12 mouse cellular contexts compared by ENCODE assay signal in genomic region chr8:123734486-123734885, GRCm38 (mm10).
"Had no signal": no experiment of that assay in that cellular context is flagged by ENCODE, and none has a peak within 500 bp of the region (broad histone marks: within the 10 kb centered on the region; RNA-seq: fewer than 3 reads in every experiment).

No protein-coding gene starts in this region.

- ATAC-seq: liver, postnatal 0 days; midbrain, embryonic 15.5 days had no signal

- H3K4me1 ChIP-seq: megakaryocyte, embryonic 14.5 days had no signal

- H3K27ac ChIP-seq: limb, embryonic 10.5 days; liver, embryonic 13.5 days; lung, embryonic 15.5 days; macrophage; midbrain, embryonic 15.5 days; neural tube, embryonic 12.5 days; stomach, postnatal 0 days had no signal

- H3K4me3 ChIP-seq: limb, embryonic 10.5 days; liver, embryonic 13.5 days; lung, embryonic 15.5 days; megakaryocyte, embryonic 14.5 days; midbrain, embryonic 15.5 days; neural tube, embryonic 12.5 days had no signal

- H3K36me3 ChIP-seq: limb, embryonic 10.5 days; liver, embryonic 13.5 days; lung, embryonic 15.5 days; midbrain, embryonic 15.5 days; neural tube, embryonic 12.5 days had no signal

- H3K27me3 ChIP-seq: midbrain, embryonic 15.5 days had no signal

- H3K9me3 ChIP-seq: limb, embryonic 10.5 days; liver, embryonic 13.5 days; lung, embryonic 15.5 days; megakaryocyte, embryonic 14.5 days; midbrain, embryonic 15.5 days; neural tube, embryonic 12.5 days had no signal

- DNase-seq: kidney, postnatal 14 days; liver, embryonic 13.5 days; liver, postnatal 0 days; lung, postnatal 14 days; thymus, postnatal 4 days had no signal
